Mouse (Mus musculus) urinary bladder, adult 2 months (tissue): ENCODE measurements around the gene Tuba4a. TPM values are rescaled to one million over a fixed set of nuclear protein-coding genes. Genes with fewer than 3 reads are reported as not detected.
"Not testable (repeated sequence)": the region's sequence is repeated elsewhere in the genome, so short reads cannot be mapped to it uniquely, and the experiment has no call there.

Source experiments
- DNase-seq: peaks from one replicate; pipeline ENCODE4 v3.0.0; 2022; ENCODE audit warnings: low spot score
- polyA plus RNA-seq: library from polyadenylated mRNA; depleted of rRNA; stranded (reverse); fragments of >200 nt; gene quantifications from 2 replicates; pipeline ENCODE4 v1.2.3, GENCODE M21; 2012

The Tuba4a gene
- polyA plus RNA-seq, 1 experiment, result 29.2 TPM

- peak; percentile 91 for DNase-seq
Observed at GRCm38 (mm10) chr1:75236117-75237050, 16.7 kb upstream of the Tuba4a start, which contains the start of gene Dnajb2. TSS of gene Dnajb2 (plus strand) at chr1:75236406.

GRCm38 (mm10) chr1:75234606-75235005, 14.9 kb upstream of the Tuba4a start:
- no peak for DNase-seq

GRCm38 (mm10) chr1:75232489-75232888, 12.8 kb upstream of the Tuba4a start:
- not testable (repeated sequence) for DNase-seq

- no peak for DNase-seq
Observed at GRCm38 (mm10) chr1:75231664-75232152, 12.0 kb upstream of the Tuba4a start, which contains the start of gene A630095N17Rik. TSS of gene A630095N17Rik (minus strand) at chr1:75232102.

- no peak for DNase-seq
Observed at GRCm38 (mm10) chr1:75231224-75231623, 11.6 kb upstream of the Tuba4a start.

- no peak for DNase-seq
Observed at GRCm38 (mm10) chr1:75230335-75230994, 10.8 kb upstream of the Tuba4a start.

GRCm38 (mm10) chr1:75229158-75229557, 9.5 kb upstream of the Tuba4a start:
- no peak for DNase-seq

GRCm38 (mm10) chr1:75227653-75228052, 8.0 kb upstream of the Tuba4a start:
- no peak for DNase-seq

GRCm38 (mm10) chr1:75226138-75226537, 6.5 kb upstream of the Tuba4a start:
- no peak for DNase-seq

GRCm38 (mm10) chr1:75225473-75225872, 5.8 kb upstream of the Tuba4a start:
- no peak for DNase-seq

GRCm38 (mm10) chr1:75223532-75223931, 3.9 kb upstream of the Tuba4a start:
- DNase-seq, result no peak

- DNase-seq, result no peak
Observed at GRCm38 (mm10) chr1:75222926-75223325, 3.3 kb upstream of the Tuba4a start.

GRCm38 (mm10) chr1:75221538-75221937, 1.9 kb upstream of the Tuba4a start:
- DNase-seq, result no peak

- DNase-seq, result peak; percentile 87
Observed at GRCm38 (mm10) chr1:75219078-75219477, 587 bp downstream of the Tuba4a start.

GRCm38 (mm10) chr1:75218227-75219001, 1.3 kb downstream of the Tuba4a start:
- peak; percentile 60 for DNase-seq

GRCm38 (mm10) chr1:75217893-75218226, 1.8 kb downstream of the Tuba4a start:
- DNase-seq, result no peak

GRCm38 (mm10) chr1:75216797-75217585, 2.7 kb downstream of the Tuba4a start:
- DNase-seq, result no peak

- DNase-seq, result no peak
Observed at GRCm38 (mm10) chr1:75215785-75216184, 3.9 kb downstream of the Tuba4a start.

GRCm38 (mm10) chr1:75214886-75215285, 4.8 kb downstream of the Tuba4a start:
- DNase-seq, result no peak

GRCm38 (mm10) chr1:75214442-75214841, 5.2 kb downstream of the Tuba4a start:
- DNase-seq, result no peak

GRCm38 (mm10) chr1:75213096-75213495, 6.6 kb downstream of the Tuba4a start:
- DNase-seq, result no peak
